Mouse (Mus musculus): ENCODE measurements around the gene Nxph4.

The Nxph4 gene

DNA sequence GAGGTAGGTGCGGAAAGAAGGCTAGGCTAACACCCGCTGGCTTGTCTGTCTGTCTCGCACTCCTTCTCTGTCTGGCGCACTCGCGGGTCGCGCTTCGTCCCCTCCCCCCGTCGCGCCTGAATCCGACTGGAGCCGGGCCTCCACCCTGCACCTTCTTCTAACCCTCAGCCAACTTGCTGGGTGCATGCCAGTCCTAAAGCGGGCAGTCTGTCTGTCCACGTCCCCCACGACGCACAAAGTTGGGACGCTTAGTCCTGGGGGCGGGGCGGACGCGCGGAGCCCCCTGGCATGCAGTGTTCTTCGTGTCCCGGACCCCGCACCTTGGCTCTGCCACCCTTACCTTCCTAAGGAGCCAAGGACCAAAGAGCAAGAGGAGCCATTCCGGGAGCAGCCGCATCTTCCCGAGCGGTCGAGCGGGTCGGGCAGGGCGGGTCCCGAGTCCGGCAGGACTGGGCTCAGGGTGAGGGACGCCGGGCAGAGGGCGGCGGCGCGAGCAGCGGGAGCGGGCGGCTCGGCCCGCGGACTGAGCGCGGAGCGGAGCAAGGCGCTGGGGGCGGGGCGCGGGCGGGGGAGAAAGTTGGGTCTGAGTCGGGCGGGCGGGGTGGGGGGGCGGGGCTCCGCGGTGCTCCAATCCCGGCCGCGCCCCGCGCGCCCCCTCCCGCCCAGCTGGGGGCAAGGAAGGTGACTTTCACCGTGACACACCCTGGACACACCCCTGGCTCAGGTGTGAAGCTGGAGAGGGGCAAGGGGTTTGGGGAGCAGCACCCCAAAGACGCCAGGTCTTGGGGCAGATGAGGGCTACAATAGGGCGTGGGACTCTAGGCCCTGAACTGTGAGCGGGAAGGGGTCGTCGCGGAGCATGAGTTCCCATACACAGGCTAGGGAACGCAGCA is at the start of gene Nxph4:
TSS of gene Nxph4 (minus strand) at position 524 of the 893 bp plus-strand sequence.
- DNase-seq (ENCODE audit: low spot score in 2 of 2) = no peak

- DNase-seq (ENCODE audit: low spot score in 2 of 2) = no peak
These were observed 49.3 kb upstream of the Nxph4 start for GRCm38 (mm10) chr10:127583649-127584048.

GRCm38 (mm10) chr10:127581291-127581690 is 46.9 kb upstream of the Nxph4 start:
- no peak for DNase-seq (ENCODE audit: low spot score in 2 of 2)

DNA sequence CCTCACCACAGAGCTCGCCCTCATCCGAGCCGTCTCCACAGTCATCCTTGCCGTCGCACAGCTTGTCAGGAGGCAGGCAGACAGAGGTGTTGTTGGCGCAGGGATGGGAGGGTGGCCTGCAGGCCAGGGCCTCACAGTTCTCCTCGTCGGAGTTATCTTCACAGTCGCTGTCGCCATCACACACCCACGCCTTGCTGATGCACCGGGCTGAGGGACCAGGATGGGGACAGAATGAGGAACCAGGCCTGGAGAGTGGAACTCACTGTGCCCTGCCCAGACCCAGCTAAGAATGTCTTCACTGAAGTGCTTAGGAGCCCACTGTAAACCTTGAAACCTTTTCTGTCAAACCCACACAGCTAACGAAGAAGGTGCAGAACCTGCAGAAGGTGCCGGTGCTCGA is 43.6 kb upstream of the Nxph4 start:
- DNase-seq (ENCODE audit: low spot score in 2 of 2) = no peak

GRCm38 (mm10) chr10:127577156-127577555 is 42.8 kb upstream of the Nxph4 start:
- no peak for DNase-seq (ENCODE audit: low spot score in 2 of 2)

GRCm38 (mm10) chr10:127576381-127576961 is 42.1 kb upstream of the Nxph4 start:
- DNase-seq (ENCODE audit: low spot score in 2 of 2) = peak in 1 of 2 experiments; percentile 53

GRCm38 (mm10) chr10:127575741-127576140 is 41.4 kb upstream of the Nxph4 start:
- DNase-seq (ENCODE audit: low spot score in 2 of 2) = no peak

- no peak for DNase-seq (ENCODE audit: low spot score in 2 of 2)
These were observed 37.9 kb upstream of the Nxph4 start for GRCm38 (mm10) chr10:127572281-127572680.

DNA sequence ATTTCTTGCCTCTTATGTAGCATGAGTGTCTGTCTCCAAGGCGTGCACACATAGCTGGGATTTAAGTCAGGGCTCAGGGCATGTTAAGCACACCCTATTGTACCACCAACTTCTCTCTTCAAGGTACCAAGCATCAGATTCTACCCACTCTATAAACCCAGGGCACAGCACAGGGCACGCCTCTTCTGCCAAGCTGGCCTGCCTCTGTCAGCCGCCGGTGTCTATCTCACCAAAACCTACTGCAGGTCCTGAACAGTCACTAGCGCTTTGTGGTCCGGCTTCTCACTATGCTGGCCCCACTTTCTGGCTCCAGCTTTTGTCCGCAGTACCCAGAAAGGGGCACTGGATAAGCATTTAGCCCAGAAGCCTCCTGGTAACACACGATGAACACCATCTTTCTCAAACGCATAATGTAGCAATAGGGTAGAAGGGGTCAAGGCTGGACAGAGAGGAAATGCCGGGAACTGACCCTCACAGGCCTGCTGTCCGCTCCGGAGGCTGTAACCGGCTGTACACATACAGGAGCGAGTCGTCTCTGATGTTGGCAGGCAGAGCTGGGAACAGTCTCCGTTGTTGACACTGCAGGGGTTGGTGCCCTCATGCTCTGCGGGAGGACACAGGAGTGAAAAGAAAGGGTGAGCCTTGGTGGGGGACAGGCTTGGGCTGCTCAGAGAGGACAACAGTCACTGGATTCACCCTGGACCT is 36.7 kb upstream of the Nxph4 start:
- DNase-seq (ENCODE audit: low spot score in 2 of 2) = no peak

GRCm38 (mm10) chr10:127570384-127570783 is 36.0 kb upstream of the Nxph4 start:
- DNase-seq (ENCODE audit: low spot score in 2 of 2) = no peak

DNA sequence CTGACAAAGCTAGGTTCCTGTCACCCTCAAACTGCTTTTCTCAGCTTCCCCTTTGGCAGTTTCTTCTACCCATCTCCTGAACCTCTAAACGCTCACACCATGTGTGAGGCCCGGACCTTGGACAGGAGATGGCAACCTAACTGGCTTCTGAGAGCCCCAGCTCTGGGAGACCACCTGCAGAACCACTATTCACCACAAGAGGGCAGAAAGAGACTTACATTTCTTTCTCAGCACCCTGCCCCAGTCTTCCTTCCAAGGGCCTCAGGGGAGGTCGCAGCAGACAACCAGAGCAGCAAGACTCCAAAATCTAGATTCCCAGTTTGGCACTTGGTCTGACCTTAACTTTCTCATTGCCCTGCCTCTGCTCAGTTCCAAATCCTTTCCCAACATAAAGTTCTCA is 35.1 kb upstream of the Nxph4 start:
- peak; percentile 62 to 74 for DNase-seq (ENCODE audit: low spot score in 2 of 2)

GRCm38 (mm10) chr10:127566553-127567326 is 32.4 kb upstream of the Nxph4 start:
- no peak for DNase-seq (ENCODE audit: low spot score in 2 of 2)

GRCm38 (mm10) chr10:127564301-127564700 is 29.9 kb upstream of the Nxph4 start:
- peak in 1 of 2 experiments; percentile 42 for DNase-seq (ENCODE audit: low spot score in 2 of 2)

GRCm38 (mm10) chr10:127563840-127564239 is 29.5 kb upstream of the Nxph4 start:
- DNase-seq (ENCODE audit: low spot score in 2 of 2) = no peak

GRCm38 (mm10) chr10:127561145-127561544 is 26.8 kb upstream of the Nxph4 start:
- DNase-seq (ENCODE audit: low spot score in 2 of 2) = no peak

- no peak for DNase-seq (ENCODE audit: low spot score in 2 of 2)
These were observed 23.0 kb upstream of the Nxph4 start for GRCm38 (mm10) chr10:127557397-127557796.

GRCm38 (mm10) chr10:127555703-127556102 is 21.3 kb upstream of the Nxph4 start:
- DNase-seq (ENCODE audit: low spot score in 2 of 2) = no peak

- DNase-seq (ENCODE audit: low spot score in 2 of 2) = no peak
These were observed 15.5 kb upstream of the Nxph4 start for GRCm38 (mm10) chr10:127549892-127550291.

- no peak for DNase-seq (ENCODE audit: low spot score in 2 of 2)
These were observed 13.9 kb upstream of the Nxph4 start for GRCm38 (mm10) chr10:127548236-127548635.

GRCm38 (mm10) chr10:127546505-127546904 is 12.1 kb upstream of the Nxph4 start:
- no peak for DNase-seq (ENCODE audit: low spot score in 2 of 2)

DNA sequence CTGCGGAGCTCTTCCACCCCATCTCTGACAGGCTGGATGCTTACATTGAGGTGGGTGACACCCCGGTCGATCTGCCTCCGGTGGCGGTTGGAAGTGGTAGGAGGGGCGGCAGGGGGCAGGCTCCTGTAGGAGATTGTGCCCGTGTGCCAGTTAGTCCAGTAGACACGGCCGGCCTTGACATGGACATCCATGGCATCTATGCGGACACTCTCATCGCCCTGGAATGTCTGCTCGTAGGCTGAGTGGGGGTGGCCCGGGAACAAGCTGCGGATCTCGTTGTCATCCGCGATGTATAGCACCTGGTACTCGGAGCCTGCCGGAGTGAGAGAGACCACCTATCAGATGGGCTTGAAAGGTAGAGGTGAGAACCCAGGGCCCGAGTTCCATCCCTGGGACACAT is 10.0 kb upstream of the Nxph4 start:
- DNase-seq (ENCODE audit: low spot score in 2 of 2) = no peak

- DNase-seq (ENCODE audit: low spot score in 2 of 2) = no peak
These were observed 9.6 kb upstream of the Nxph4 start for GRCm38 (mm10) chr10:127543916-127544315.

Measured in frontal cortex, postnatal 36 days (tissue).